Mouse (Mus musculus): ENCODE measurements around the gene Rgs7.

Rgs7 gene

GRCm38 (mm10) chr1:175128525-175128924, 363.8 kb downstream of the Rgs7 start:
- no peak for DNase-seq

GRCm38 (mm10) chr1:175124416-175124815, 367.9 kb downstream of the Rgs7 start:
- DNase-seq, result no peak

DNA sequence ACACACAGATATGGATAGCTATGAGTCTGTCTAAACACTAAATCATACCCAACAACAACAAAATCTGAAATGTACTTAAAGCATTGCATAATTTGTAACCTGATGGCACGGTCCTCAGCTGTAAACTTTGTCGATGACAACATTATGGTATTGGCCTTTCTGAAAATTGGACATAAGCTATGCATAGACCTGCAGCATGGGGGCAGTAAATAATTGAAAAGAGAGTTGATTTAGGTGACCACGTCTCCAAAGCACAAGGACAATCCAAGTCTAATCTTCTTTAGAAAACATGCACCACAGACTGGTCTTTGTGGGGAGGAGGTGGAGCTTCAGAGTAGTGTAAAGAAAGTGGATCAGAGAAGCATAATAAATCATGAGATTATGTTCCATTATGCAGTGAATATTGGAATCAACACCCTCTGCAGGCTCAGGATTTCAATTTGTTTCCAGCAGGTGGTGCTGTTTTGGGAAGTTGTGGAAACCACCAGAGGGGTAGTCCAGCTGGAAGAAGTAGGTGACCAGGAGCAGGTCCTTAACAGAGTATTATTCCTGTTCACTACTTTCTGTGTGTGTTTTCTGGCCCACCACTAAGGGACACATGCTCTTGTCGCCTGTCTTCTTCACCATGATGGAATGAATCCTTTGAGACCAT, 373.3 kb downstream of the Rgs7 start:
- DNase-seq, result no peak

GRCm38 (mm10) chr1:175108270-175108860, 383.9 kb downstream of the Rgs7 start:
- DNase-seq, result no peak

GRCm38 (mm10) chr1:175106315-175106714, 386.0 kb downstream of the Rgs7 start:
- no peak for DNase-seq

DNA sequence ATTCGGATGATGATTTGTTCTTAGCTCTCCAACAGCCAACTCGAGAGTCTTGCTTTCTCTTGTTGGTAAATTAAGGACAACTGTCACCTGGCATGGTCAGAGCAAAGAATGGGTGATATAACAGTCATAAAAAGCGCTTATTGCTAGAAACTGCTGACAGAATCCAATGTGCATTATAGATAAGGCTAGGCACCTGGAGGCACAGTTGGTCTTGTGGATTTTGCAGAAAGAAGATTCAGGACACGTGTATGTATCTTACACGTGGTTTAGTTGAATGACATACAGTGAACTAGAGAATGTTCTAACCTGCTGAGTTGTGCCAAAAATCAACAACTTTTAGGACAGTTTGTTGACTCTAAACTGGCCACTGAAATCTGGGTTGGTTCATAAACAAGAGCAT, 386.9 kb downstream of the Rgs7 start:
- no peak for DNase-seq

DNA sequence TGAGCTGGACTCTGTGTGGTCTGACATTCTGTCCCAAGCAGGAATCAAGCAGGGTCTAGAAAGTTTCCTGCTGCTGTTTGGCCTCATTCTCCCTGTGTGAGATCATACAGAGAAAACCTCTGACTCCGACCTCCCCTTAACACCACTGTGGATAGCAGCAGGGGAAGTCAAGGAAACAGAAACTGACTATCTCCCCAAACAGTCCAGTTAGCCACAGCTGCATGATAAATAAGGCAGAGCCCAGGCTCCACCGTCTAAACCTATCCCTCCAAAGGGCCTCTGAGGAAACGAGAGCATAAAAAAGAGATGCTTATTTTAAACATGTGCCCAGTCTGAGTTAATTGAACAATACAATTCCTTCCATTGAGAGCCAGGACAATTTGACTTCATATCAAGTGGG, 395.3 kb downstream of the Rgs7 start:
- no peak for DNase-seq

DNA sequence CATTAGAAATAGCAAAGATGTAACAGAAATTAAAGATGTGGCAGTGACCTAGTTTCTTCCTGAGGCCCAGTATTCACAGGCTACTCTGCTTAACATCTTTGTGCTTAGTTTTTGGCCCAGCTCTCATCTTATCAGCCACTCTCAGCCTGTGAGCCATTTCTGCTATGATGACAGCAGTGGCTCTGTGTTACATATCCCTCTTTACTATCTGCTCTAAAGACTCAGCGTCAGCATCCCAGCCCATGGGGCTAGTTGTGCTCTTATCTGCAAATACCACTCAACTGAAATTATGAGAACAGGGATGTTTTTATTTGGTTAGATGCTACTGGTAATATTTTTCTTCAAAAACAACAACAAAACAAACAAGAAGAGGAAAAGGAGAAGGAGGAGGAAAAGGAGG, 410.2 kb downstream of the Rgs7 start:
- DNase-seq, result no peak

GRCm38 (mm10) chr1:175079819-175080608, 412.3 kb downstream of the Rgs7 start:
- DNase-seq, result no peak

GRCm38 (mm10) chr1:175073500-175074232, 418.6 kb downstream of the Rgs7 start:
- no peak for DNase-seq

DNA sequence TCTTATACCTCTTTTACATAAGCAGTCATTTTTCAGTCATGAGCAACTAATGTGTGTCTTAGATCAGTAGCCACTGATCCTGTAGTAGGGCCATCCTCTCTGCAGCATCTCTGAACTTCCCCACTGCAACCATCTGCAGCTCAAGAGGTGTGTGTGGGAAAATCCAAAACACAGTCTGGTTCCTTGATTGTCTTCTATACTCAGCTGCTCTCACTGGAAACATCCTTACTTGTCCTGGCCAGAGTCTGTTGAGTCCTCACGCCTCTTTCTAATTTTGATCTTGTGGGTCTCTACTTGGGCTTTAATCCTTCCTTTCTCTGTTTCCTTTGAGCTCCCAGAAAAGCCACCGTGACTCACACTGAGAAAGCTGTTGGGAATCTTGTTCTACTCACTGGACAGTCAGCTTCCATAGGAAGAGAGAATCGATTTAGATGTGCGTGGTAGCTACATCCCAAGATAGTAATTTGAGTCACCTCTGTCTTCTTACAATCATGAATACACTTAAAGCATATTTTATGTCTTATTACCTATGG, 422.5 kb downstream of the Rgs7 start:
- DNase-seq, result no peak

GRCm38 (mm10) chr1:175049121-175049520, 443.2 kb downstream of the Rgs7 start:
- no peak for DNase-seq

DNA sequence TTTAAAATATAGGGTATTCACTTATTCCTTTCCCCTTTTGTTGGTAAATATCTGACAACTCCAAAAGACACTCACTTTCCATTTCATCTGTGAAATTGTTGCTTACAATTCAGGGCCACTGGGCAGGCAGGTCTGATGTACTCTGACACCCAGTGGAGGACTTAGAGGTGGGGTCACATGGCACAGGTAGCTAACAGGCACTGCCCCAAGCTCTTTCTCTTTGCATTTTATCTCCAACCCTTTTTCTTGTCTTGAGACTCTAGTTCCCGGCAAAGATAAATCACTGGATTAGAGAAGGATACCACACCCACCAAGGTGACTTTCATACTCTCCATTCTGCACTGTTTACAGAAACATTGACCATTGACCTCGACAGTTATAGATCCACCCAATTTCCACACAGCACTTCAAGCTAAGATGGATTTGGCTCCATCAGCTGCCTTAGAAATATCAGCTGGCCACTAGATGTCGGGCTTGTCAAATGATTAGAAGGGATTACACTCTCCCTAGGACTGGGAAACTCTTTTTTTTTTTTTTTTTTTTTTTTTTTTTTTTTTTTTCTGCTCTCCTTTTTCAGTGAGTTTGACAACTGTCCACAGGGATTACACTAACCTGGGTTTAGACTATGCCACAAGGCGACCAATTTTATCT, 451.0 kb downstream of the Rgs7 start:
- DNase-seq, result no peak

- no peak for DNase-seq
Observed at GRCm38 (mm10) chr1:175040038-175040437, 452.3 kb downstream of the Rgs7 start.

- DNase-seq, result no peak
Observed at GRCm38 (mm10) chr1:175039567-175039966, 452.7 kb downstream of the Rgs7 start.

GRCm38 (mm10) chr1:175035461-175035860, 456.8 kb downstream of the Rgs7 start:
- no peak for DNase-seq

- no peak for DNase-seq
Observed at GRCm38 (mm10) chr1:175032015-175032414, 460.3 kb downstream of the Rgs7 start.

DNA sequence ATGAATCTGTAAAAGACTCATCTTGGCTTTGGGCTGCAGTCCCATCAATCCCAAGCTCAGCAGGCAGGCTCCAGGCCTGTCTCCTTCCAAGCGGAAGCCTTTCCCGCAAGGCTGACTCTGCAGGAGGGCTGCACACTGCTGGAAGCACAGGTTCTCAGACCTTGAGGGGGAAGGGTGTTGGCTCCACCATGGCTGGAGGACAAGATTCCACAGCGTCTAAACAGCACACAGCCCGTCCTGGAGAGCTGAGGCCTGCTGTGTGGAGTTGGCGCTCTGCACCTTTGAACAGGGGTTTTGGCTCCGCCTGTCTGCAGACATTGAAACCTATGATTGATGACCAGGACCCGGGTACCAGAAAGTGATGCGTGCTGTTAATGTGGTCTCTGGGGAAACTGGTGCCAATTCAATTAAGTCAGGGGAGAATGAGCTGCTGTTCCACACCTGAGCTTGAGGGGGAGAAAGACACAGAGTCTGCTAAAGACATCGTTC, 463.5 kb downstream of the Rgs7 start:
- no peak for DNase-seq

DNA sequence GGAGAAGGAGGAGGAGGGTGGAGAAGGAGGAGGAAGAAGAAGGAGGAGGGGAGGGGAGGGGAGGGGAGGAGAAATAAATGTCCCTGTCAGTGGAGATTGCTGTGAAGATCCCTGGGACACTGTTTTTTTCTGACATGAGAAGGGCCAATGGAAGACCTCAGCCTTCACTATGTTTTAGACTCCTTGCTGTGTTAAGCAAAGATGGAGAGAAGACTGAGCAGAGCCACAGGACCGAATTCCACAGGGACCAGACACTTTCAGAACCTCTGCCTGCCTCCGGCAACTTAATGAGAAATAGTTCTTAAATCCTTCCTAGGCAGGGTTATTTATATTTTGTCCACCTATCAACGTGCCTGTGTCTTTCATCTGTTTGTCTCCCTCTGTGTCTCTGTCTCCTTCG, 464.0 kb downstream of the Rgs7 start:
- no peak for DNase-seq

DNA sequence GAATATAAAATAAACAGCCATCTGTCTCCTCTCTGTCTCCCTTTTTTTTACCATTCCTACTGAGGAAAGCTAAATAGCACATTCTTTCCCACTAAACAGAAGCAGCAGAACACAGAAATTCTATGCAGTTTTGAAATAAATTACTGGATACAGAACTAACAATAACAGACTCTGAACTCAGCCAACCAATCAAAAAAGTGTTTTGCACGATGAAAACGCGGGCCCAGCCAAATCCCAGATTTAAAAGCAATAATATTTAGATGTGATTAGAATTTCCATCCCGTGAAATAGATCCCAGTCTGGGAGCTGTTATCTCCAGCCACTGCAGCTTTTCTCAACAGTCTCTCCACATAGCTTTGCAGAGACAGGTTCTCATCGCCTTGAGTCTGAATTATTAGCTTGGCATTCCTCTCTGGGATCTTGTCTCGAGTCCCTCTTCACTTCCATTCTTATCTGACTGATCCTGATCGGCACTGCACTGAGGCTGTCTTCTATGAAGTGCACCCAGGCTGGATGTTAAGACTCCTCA, 466.5 kb downstream of the Rgs7 start:
- DNase-seq, result no peak

DNA sequence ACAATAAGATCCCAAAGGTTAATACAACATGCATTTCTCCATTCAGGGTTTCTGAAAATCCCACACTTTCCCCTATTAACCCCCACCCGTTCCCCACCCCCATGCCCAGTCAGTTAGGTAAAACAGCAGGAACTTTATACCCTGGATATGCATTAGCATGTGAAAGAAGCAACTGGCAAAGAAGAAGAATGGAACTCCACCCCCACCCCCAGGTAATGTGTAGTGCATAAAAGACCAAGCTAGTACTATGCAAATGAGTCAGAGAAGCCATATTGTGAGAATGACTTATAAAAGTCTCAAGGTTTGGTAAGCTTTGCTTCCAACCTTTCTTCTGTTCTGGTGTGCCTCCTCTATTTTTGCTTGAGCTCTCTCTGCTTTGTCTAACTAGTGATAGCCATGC, 468.2 kb downstream of the Rgs7 start:
- no peak for DNase-seq

Data from spleen, adult 18-20 months (tissue).